Mouse (Mus musculus) limb, embryonic 14.5 days (tissue): ENCODE data around the gene Fgd2. TPM values are rescaled to one million over a fixed set of nuclear protein-coding genes. Genes with fewer than 3 reads are reported as not detected.

Source experiments
- ATAC-seq: fragments of 200-750 bp; cut with Nextera tagmentation; 2 replicates; pipeline ENCODE4 v1.8.0; 2017; ENCODE audit warnings: low read depth, moderate number of reproducible peaks, moderate TSS enrichment; ENCODE audit not compliant: low FRiP score
- DNase-seq: peaks from one replicate; pipeline ENCODE4 v3.0.0-alpha.2; 2015; ENCODE audit warnings: low spot score
- H3K27ac ChIP-seq: fragments of 300-500 bp; sonication (generic); replicated peaks from 2 replicates; pipeline ENCODE4 v1.5.1; 2014; ENCODE audit warnings: low read depth, mild to moderate bottlenecking, low read length, moderate library complexity, mixed read lengths
- H3K27me3 ChIP-seq: fragments of 300-500 bp; sonication (generic); 2 replicates; pipeline ENCODE4 v1.6.1; 2014; ENCODE audit warnings: low read length, mixed read lengths; ENCODE audit not compliant: control insufficient read depth, insufficient read depth
- H3K36me3 ChIP-seq: fragments of 300-500 bp; sonication (generic); 2 replicates; pipeline ENCODE4 v1.6.1; 2014; ENCODE audit warnings: mild to moderate bottlenecking, low read length, moderate library complexity, mixed read lengths; ENCODE audit not compliant: control insufficient read depth, insufficient read depth
- H3K4me1 ChIP-seq: fragments of 300-500 bp; sonication (generic); 2 replicates; pipeline ENCODE4 v1.6.1; 2014; ENCODE audit warnings: antibody characterized with exemption, low read length, mixed read lengths; ENCODE audit not compliant: control insufficient read depth, insufficient read depth
- H3K4me2 ChIP-seq: fragments of 300-500 bp; sonication (generic); replicated peaks from 2 replicates; pipeline ENCODE4 v1.6.1; 2014; ENCODE audit warnings: low read depth, mild to moderate bottlenecking, low read length, moderate library complexity; ENCODE audit not compliant: severe bottlenecking
- H3K4me3 ChIP-seq: fragments of 300-500 bp; sonication (generic); replicated peaks from 2 replicates; pipeline ENCODE4 v1.5.1; 2014; ENCODE audit warnings: low read length
- H3K9ac ChIP-seq: fragments of 300-500 bp; sonication (generic); 2 replicates; pipeline ENCODE4 v1.6.1; 2014; ENCODE audit warnings: mild to moderate bottlenecking, low read depth, low read length, moderate library complexity; ENCODE audit not compliant: severe bottlenecking
- H3K9me3 ChIP-seq: fragments of 300-500 bp; sonication (generic); 2 replicates; pipeline ENCODE4 v1.6.1; 2016; ENCODE audit warnings: low read length; ENCODE audit not compliant: control insufficient read depth
- POLR2A ChIP-seq: fragments of 200-500 bp; IDR thresholded peaks from 2 replicates; pipeline ENCODE4 v1.8.0; 2012; ENCODE audit warnings: inconsistent platforms, mild to moderate bottlenecking, moderate library complexity, borderline replicate concordance; ENCODE audit not compliant: insufficient read depth, insufficient read length; ENCODE audit errors: extremely low read depth
- WGBS: fragments of 180-500 bp; shearing (Covaris S2); extraction: QIAGEN DNeasy Blood & Tissue Kit; methylation state at CpG from one replicate; pipeline ENCODE4 v1.1.7; 2014; 5-methylcytosine and 5-hydroxymethylcytosine counted together
- polyA plus RNA-seq, 2 experiments: library from polyadenylated mRNA; depleted of rRNA in 1 of 2; stranded (reverse) in 1 of 2; unstranded in 1 of 2; fragments of >200 nt; fragmentation: Nextera tagmentation in 1 of 2; extraction: Ambion mirVana in 1 of 2; gene quantifications; 2 replicates each; pipeline versions ENCODE4 v1.2.1 to v1.2.3; 2012 to 2014

Fgd2 gene
- polyA plus RNA-seq, 2 experiments: 6.2 to 9.4 TPM

- no peak overlapping the region for H3K27ac ChIP-seq
Observed at GRCm38 (mm10) chr17:29406077-29406476, 45.4 kb downstream of the Fgd2 start.

GRCm38 (mm10) chr17:29407405-29407804 lies 46.7 kb downstream of the Fgd2 start:
- H3K9me3 ChIP-seq: no peaks in the 10 kb centered on the region
- DNase-seq: no peak
- H3K9ac ChIP-seq: no peak overlapping the region
- H3K36me3 ChIP-seq: no peaks in the 10 kb centered on the region
- no peak overlapping the region for H3K4me3 ChIP-seq
- no peak for ATAC-seq
- no peaks in the 10 kb centered on the region for H3K27me3 ChIP-seq
- H3K27ac ChIP-seq: no peak overlapping the region
- WGBS: 81% methylated on average over 5 of the region's 5 CpGs
- H3K4me1 ChIP-seq: no peaks in the 10 kb centered on the region
- H3K4me2 ChIP-seq: no peak overlapping the region
- no peak for TF ChIP-seq POLR2A

More at GRCm38 (mm10) chr17:29406077-29406476, 45.4 kb downstream of the Fgd2 start:
- Histone ChIP-seq H3K27me3 (no peaks in the 10 kb centered on the region), H3K4me3 (no peak overlapping the region), H3K4me1 (no peaks in the 10 kb centered on the region), H3K4me2 (no peak overlapping the region), H3K9me3 (no peaks in the 10 kb centered on the region), H3K36me3 (no peaks in the 10 kb centered on the region), H3K9ac (no peak overlapping the region)
- no peak for ATAC-seq
- 22% methylated on average over 6 of the region's 6 CpGs for WGBS
- TF ChIP-seq POLR2A: no peak
- no peak for DNase-seq

- DNase-seq: no peak
- no peak for ATAC-seq
- Histone ChIP-seq H3K27ac (no peak overlapping the region), H3K4me3 (no peak overlapping the region), H3K9me3 (no peaks in the 10 kb centered on the region), H3K36me3 (no peaks in the 10 kb centered on the region), H3K4me2 (no peak overlapping the region), H3K4me1 (no peaks in the 10 kb centered on the region), H3K27me3 (no peaks in the 10 kb centered on the region), H3K9ac (no peak overlapping the region)
- WGBS: 91% methylated on average over 13 of the region's 13 CpGs
- no peak for TF ChIP-seq POLR2A
Observed at GRCm38 (mm10) chr17:29408364-29408763, 47.6 kb downstream of the Fgd2 start.

- no peaks in the 10 kb centered on the region for H3K36me3 ChIP-seq
- no peak overlapping the region for H3K4me3 ChIP-seq
- no peaks in the 10 kb centered on the region for H3K27me3 ChIP-seq
- no peak for DNase-seq
- no peak overlapping the region for H3K9ac ChIP-seq
- ATAC-seq: no peak
- H3K9me3 ChIP-seq: no peaks in the 10 kb centered on the region
- H3K27ac ChIP-seq: no peak overlapping the region
- H3K4me2 ChIP-seq: no peak overlapping the region
- H3K4me1 ChIP-seq: no peaks in the 10 kb centered on the region
- no peak for TF ChIP-seq POLR2A
- 60% methylated on average over 5 of the region's 5 CpGs for WGBS
Observed at GRCm38 (mm10) chr17:29409800-29410343, 49.2 kb downstream of the Fgd2 start.

GRCm38 (mm10) chr17:29411821-29412425 lies 51.2 kb downstream of the Fgd2 start:
- ATAC-seq: no peak

More at GRCm38 (mm10) chr17:29411821-29412425, 51.2 kb downstream of the Fgd2 start:
- Histone ChIP-seq H3K4me2 (no peak overlapping the region), H3K36me3 (no peaks in the 10 kb centered on the region), H3K27ac (no peak overlapping the region), H3K9me3 (no peaks in the 10 kb centered on the region), H3K4me1 (peaks cover 14% of the 10 kb centered on the region), H3K27me3 (no peaks in the 10 kb centered on the region), H3K4me3 (no peak overlapping the region), H3K9ac (no peak overlapping the region)
- DNase-seq: no peak
- 44% methylated on average over 8 of the region's 8 CpGs for WGBS
- TF ChIP-seq POLR2A: no peak
